Mouse (Mus musculus): Measurements from ENCODE around the gene Ccr3. TPM values are rescaled to one million over a fixed set of nuclear protein-coding genes. Genes with fewer than 3 reads are reported as not detected.

Gene Ccr3
- polyA plus RNA-seq, 1 experiment = not detected

DNA sequence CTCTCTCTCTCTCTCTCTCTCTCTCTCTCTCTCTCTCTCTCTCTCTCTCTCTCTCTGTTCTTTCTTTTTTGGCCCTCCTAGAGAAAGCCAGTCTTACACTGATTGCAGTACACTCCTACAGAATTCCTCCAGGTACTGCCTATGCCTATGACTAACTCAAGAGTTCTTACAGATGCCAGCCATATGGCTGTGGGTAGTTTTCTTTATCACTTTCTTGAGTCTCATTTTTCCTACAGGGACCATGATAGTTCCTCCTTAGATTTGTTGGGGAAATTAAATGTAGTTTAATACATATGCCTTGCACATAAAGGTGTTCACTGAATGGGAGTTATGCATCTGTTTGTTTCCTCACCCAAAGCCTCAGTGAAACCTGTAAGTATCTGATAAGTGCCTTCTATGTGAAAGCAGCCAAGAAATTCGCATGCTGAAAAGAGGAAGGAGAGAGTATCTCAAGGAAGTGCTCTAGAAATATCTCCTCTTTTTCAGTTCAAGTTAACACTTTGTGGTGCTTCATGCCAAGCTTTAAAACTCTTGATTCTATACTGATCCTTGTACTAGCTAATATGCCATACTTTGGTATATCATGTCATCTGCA lies 30.4 kb upstream of the Ccr3 start:
- Histone ChIP-seq H3K4me3 (ENCODE audit: insufficient read depth, low read length) (no peak overlapping the region), H3K27ac (ENCODE audit: insufficient read depth, low read length) (no peak overlapping the region), H3K4me1 (ENCODE audit: control insufficient read depth, insufficient read depth, low read length) (no peaks in the 10 kb centered on the region)
- no peak for TF ChIP-seq POLR2A (IDR thresholded peaks at IDR 0.05; ENCODE audit: low read depth, low read length)
- TF ChIP-seq CTCF (IDR thresholded peaks at IDR 0.05; ENCODE audit: borderline replicate concordance, insufficient read depth, low read length) = no peak

DNA sequence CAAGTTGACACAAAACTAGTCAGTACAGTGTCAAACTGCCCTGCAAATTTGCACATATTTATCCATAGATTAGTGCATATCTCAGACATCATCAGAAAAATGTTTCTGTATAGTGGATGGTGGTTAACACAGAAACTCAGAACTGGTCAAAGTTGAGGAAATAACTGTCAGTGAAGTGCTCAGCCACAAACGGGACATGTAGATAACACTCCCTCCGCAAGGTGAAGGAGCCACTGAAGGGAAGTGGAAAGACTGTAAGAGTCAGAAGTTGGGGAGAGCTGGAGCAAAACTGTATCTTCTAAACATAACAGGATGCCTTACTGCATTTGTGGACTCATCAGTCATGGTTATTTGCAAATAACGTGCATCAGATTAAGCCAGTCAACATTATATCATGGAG lies 24.1 kb upstream of the Ccr3 start:
- TF ChIP-seq POLR2A (IDR thresholded peaks at IDR 0.05; ENCODE audit: low read depth, low read length) (no peak), CTCF (IDR thresholded peaks at IDR 0.05; ENCODE audit: borderline replicate concordance, insufficient read depth, low read length) (no peak)
- Histone ChIP-seq H3K27ac (ENCODE audit: insufficient read depth, low read length) (no peak overlapping the region), H3K4me1 (ENCODE audit: control insufficient read depth, insufficient read depth, low read length) (no peaks in the 10 kb centered on the region), H3K4me3 (ENCODE audit: insufficient read depth, low read length) (no peak overlapping the region)

DNA sequence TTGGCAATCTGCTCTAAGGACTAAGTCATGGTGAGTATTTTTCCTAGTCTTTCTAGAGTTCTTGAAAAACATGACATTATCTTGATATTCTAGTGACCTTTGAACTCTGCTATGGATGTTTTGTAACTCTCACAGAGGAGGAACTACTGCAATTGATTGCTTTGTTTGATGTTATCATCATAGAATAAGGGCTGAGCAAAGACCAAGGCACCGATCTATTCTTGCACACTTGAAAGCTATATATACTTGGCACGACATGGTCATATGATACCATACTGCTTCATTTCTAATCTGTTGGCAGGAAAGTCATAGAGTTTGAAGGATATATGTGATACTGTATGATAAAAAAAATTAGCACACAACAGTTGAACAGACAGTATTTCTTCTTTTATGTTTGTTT lies 22.0 kb upstream of the Ccr3 start:
- Histone ChIP-seq H3K27ac (ENCODE audit: insufficient read depth, low read length) (no peak overlapping the region), H3K4me1 (ENCODE audit: control insufficient read depth, insufficient read depth, low read length) (no peaks in the 10 kb centered on the region), H3K4me3 (ENCODE audit: insufficient read depth, low read length) (no peak overlapping the region)
- TF ChIP-seq POLR2A (IDR thresholded peaks at IDR 0.05; ENCODE audit: low read depth, low read length) (no peak), CTCF (IDR thresholded peaks at IDR 0.05; ENCODE audit: borderline replicate concordance, insufficient read depth, low read length) (no peak)

DNA sequence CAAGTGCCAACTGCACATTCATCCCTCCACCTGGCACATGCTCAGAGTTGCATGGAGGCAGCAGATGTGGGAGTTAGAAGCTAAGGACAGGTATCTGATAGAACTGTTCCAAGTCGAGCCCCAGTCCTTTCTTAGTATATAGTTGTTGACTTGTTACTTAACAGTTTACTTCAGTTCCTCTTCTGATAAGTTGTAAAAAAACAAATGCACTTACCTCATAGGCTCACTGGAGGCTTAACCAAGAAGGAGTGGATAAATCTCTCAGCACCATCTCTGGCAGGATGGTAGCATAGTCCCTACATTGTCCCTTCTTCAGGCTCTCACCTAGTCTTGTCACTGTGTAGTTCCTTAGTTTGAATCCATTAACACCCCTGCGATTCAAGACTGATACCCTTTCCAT lies 9.1 kb upstream of the Ccr3 start:
- H3K4me3 ChIP-seq (ENCODE audit: insufficient read depth, low read length) = no peak overlapping the region
- no peaks in the 10 kb centered on the region for H3K4me1 ChIP-seq (ENCODE audit: control insufficient read depth, insufficient read depth, low read length)
- TF ChIP-seq POLR2A (IDR thresholded peaks at IDR 0.05; ENCODE audit: low read depth, low read length) (no peak), CTCF (IDR thresholded peaks at IDR 0.05; ENCODE audit: borderline replicate concordance, insufficient read depth, low read length) (no peak)
- no peak overlapping the region for H3K27ac ChIP-seq (ENCODE audit: insufficient read depth, low read length)

DNA sequence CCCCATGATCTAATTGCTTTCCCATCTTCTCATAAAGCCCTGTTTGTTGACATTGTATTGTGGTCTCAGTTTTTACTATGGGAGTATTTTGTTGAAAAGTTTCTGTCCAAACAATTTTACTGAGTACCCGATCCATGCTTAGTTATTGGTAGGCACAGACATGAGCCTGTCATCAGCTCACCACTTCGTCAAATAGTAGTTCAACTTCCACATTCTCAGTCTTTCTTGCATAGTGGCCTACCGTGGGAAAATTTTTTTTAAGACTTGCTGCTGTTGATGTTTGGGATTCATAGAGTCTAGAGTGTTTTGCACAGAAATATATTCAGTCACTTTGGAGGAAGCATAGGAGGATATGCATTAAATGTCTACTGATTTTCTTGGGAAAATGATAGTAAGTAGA lies 8.5 kb upstream of the Ccr3 start:
- Histone ChIP-seq H3K4me3 (ENCODE audit: insufficient read depth, low read length) (no peak overlapping the region), H3K4me1 (ENCODE audit: control insufficient read depth, insufficient read depth, low read length) (no peaks in the 10 kb centered on the region), H3K27ac (ENCODE audit: insufficient read depth, low read length) (no peak overlapping the region)
- TF ChIP-seq POLR2A (IDR thresholded peaks at IDR 0.05; ENCODE audit: low read depth, low read length) (no peak), CTCF (IDR thresholded peaks at IDR 0.05; ENCODE audit: borderline replicate concordance, insufficient read depth, low read length) (no peak)

DNA sequence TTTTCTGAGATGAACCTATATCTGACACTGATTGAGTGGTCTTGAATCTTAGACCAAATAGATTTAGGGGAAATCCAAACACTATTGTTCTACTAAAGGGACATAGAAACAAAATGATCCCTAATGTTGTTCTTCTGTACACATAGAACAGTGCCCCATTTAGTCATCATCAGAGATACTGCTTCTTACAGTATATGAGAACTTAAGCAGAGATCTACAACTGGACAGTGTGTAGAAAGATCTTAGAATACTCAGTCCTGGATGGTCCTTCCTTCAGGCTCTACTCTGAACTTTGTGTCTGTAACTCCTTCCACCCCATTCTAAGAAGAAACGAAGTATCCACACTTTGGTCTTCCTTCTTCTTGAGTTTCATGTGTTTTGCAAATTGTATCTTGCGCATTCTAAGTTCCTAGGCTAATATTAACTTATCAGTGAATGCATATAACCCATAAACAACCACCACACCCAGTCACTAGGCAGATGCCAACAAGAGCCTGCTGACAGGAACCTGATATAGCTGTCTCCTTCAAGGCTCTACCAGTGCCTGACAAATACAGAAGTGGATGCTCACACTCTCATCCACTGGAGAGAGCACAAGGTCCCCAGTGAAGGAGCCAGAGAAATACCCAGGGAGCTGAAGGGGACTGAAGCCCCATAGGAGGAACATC lies 6.7 kb upstream of the Ccr3 start:
- no peaks in the 10 kb centered on the region for H3K4me1 ChIP-seq (ENCODE audit: control insufficient read depth, insufficient read depth, low read length)
- no peak overlapping the region for H3K27ac ChIP-seq (ENCODE audit: insufficient read depth, low read length)
- no peak overlapping the region for H3K4me3 ChIP-seq (ENCODE audit: insufficient read depth, low read length)
- TF ChIP-seq POLR2A (IDR thresholded peaks at IDR 0.05; ENCODE audit: low read depth, low read length) = no peak
- no peak for TF ChIP-seq CTCF (IDR thresholded peaks at IDR 0.05; ENCODE audit: borderline replicate concordance, insufficient read depth, low read length)

DNA sequence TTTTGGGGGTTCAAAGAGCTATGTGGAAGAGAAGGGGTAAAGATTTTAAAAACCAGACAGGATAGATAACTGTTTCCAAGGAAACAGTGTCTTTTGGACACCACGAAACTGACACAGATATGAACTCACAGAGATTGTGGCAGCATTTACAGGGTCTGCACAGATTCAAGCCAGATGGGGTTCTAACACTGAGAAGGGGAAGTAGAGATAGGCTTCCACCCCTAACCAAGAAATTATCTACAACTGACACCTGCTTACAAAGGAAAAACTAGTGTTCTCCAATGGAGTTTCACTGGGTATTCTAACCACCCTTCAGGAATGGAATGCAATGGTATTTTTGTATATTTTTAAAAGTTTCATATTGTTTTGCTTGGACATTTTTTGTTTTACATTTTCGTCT lies 5.7 kb upstream of the Ccr3 start:
- Histone ChIP-seq H3K4me3 (ENCODE audit: insufficient read depth, low read length) (no peak overlapping the region), H3K4me1 (ENCODE audit: control insufficient read depth, insufficient read depth, low read length) (no peaks in the 10 kb centered on the region), H3K27ac (ENCODE audit: insufficient read depth, low read length) (no peak overlapping the region)
- TF ChIP-seq POLR2A (IDR thresholded peaks at IDR 0.05; ENCODE audit: low read depth, low read length) (no peak), CTCF (IDR thresholded peaks at IDR 0.05; ENCODE audit: borderline replicate concordance, insufficient read depth, low read length) (no peak)

DNA sequence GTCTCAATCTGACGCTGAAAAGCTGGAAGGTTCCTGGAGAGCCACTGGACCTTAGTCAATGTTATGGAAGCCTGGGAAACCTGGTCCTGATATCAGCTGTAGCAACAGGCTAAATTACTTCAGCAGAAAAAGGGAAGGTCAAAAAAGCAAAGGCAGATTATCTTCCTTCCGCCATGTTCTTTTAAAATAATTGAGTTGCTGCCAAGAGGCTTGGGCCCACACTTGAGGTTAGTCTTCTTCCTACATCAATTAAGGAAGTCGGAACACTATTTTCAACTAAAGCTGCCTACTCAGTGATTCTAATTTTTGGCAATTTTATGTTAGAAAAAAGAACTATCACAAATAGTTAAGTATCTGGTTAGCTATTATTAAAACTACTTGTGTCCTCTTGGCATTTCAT lies 1.9 kb upstream of the Ccr3 start:
- TF ChIP-seq POLR2A (IDR thresholded peaks at IDR 0.05; ENCODE audit: low read depth, low read length) = no peak
- no peak for TF ChIP-seq CTCF (IDR thresholded peaks at IDR 0.05; ENCODE audit: borderline replicate concordance, insufficient read depth, low read length)
- H3K4me1 ChIP-seq (ENCODE audit: control insufficient read depth, insufficient read depth, low read length) = no peaks in the 10 kb centered on the region
- no peak overlapping the region for H3K27ac ChIP-seq (ENCODE audit: insufficient read depth, low read length)

DNA sequence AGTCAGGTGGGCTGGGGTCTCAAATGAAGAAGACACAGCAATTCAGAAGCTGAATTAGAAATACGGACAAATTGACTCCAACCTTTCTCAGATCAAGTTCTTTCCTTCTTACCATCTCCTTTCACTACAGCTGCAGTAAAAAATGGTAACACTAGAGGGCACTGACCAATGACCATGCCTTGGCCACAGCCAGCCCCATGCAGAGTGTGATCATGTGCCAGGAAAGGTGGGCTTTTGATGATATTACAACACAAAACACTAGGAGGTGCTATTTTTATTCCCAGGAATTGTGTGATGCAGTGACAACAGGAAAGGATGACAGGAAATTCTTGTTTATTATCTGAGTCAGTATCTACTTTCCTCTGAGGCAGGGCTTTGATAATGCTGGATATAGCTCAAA lies 11.6 kb downstream of the Ccr3 start:
- Histone ChIP-seq H3K27ac (ENCODE audit: insufficient read depth, low read length) (no peak overlapping the region), H3K4me1 (ENCODE audit: control insufficient read depth, insufficient read depth, low read length) (no peaks in the 10 kb centered on the region), H3K4me3 (ENCODE audit: insufficient read depth, low read length) (no peak overlapping the region)
- TF ChIP-seq CTCF (IDR thresholded peaks at IDR 0.05; ENCODE audit: borderline replicate concordance, insufficient read depth, low read length) = peak; percentile 18; the same call in 1 of the 2 replicates
- no peak for TF ChIP-seq POLR2A (IDR thresholded peaks at IDR 0.05; ENCODE audit: low read depth, low read length)

More for the DNA sequence above, 1.9 kb upstream of the Ccr3 start:
- no peak overlapping the region for H3K4me3 ChIP-seq (ENCODE audit: insufficient read depth, low read length)

DNA sequence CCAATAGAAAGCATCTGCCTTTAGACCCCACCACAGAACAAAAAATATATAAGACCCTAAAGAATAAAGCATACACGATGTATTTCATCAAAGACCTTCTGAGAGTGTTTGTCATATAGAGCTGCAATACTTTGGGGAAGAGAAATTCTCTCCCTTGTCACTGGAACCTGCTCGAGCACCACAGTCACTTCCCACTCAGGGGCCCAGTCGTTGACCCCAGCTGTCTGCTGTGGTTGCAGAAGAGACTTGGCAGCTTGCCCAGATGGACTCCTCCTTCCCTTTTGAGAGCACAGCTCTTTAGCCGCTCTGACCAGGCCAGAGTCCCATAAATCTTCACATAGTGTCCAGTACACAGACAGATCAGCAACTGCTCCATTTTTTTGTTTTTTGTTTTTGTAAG lies 15.9 kb downstream of the Ccr3 start:
- Histone ChIP-seq H3K27ac (ENCODE audit: insufficient read depth, low read length) (no peak overlapping the region), H3K4me3 (ENCODE audit: insufficient read depth, low read length) (no peak overlapping the region), H3K4me1 (ENCODE audit: control insufficient read depth, insufficient read depth, low read length) (no peaks in the 10 kb centered on the region)
- TF ChIP-seq CTCF (IDR thresholded peaks at IDR 0.05; ENCODE audit: borderline replicate concordance, insufficient read depth, low read length) = no peak
- no peak for TF ChIP-seq POLR2A (IDR thresholded peaks at IDR 0.05; ENCODE audit: low read depth, low read length)

Data from embryonic fibroblast, embryonic 13.5 days (primary cell).